Mouse (Mus musculus) lung, adult 2 months (tissue): ENCODE results near the gene Srsf6. TPM values are rescaled to one million over a fixed set of nuclear protein-coding genes. Genes with fewer than 3 reads are reported as not detected.
A peak's percentile ranks its signal among the peaks of the same experiment; 100 is the strongest.

ENCODE experiments used
- DNase-seq: peaks from one replicate; pipeline ENCODE4 v3.0.0; 2022
- H3K4me1 ChIP-seq: fragments of 200-500 bp; 2 replicates; pipeline ENCODE4 v1.6.1; 2011; ENCODE audit warnings: low read length; ENCODE audit not compliant: control insufficient read depth, insufficient read depth
- H3K4me3 ChIP-seq: fragments of 200-500 bp; replicated peaks from 2 replicates; pipeline ENCODE3; 2011; ENCODE audit warnings: low read depth, mild to moderate bottlenecking, control low read depth, low read length; ENCODE audit errors: extremely low read depth
- CTCF ChIP-seq: fragments of 200-500 bp; IDR thresholded peaks from 2 replicates; pipeline ENCODE4 v1.5.1; 2011; ENCODE audit warnings: mild to moderate bottlenecking, low read length, control low read depth; ENCODE audit not compliant: insufficient read depth
- POLR2A ChIP-seq: fragments of 200-500 bp; IDR thresholded peaks from 2 replicates; pipeline ENCODE4 v1.6.1; 2011; ENCODE audit warnings: low read depth, mild to moderate bottlenecking, control low read depth, low read length, borderline replicate concordance; ENCODE audit errors: extremely low read depth
- WGBS: fragments of 180-500 bp; shearing (Covaris S2); methylation state at CpG from one replicate; pipeline ENCODE4 v1.1.7; 2018; 5-methylcytosine and 5-hydroxymethylcytosine counted together
- polyA plus RNA-seq: library from polyadenylated mRNA; depleted of rRNA; stranded (reverse); fragments of >200 nt; gene quantifications from 2 replicates; pipeline ENCODE4 v1.2.3, GENCODE M21; 2012

The Srsf6 gene
- polyA plus RNA-seq, 1 experiment: 75.3 TPM

GRCm38 (mm10) chr2:162950776-162951175 lies 19.4 kb downstream of the Srsf6 start:
- DNase-seq: no peak
- WGBS: 84% methylated on average over 2 of the region's 2 CpGs
- TF ChIP-seq POLR2A (no peak), CTCF (no peak)
- Histone ChIP-seq H3K4me1 (no peaks in the 10 kb centered on the region), H3K4me3 (no peak overlapping the region)

GRCm38 (mm10) chr2:162956843-162957242 lies 25.5 kb downstream of the Srsf6 start:
- no peak for TF ChIP-seq POLR2A
- TF ChIP-seq CTCF: no peak
- WGBS: 88% methylated on average over 2 of the region's 2 CpGs
- H3K4me3 ChIP-seq: no peak overlapping the region
- H3K4me1 ChIP-seq: no peaks in the 10 kb centered on the region
- DNase-seq: no peak

- no peak overlapping the region for H3K4me3 ChIP-seq
- no peaks in the 10 kb centered on the region for H3K4me1 ChIP-seq
- TF ChIP-seq POLR2A: no peak
- TF ChIP-seq CTCF: no peak
- no peak for DNase-seq
- WGBS: 60% methylated on average over 8 of the region's 10 CpGs
These were observed 30.0 kb downstream of the Srsf6 start for GRCm38 (mm10) chr2:162961321-162961720.

GRCm38 (mm10) chr2:162966734-162967133 lies 35.4 kb downstream of the Srsf6 start:
- Histone ChIP-seq H3K4me3 (no peak overlapping the region), H3K4me1 (no peaks in the 10 kb centered on the region)
- no peak for TF ChIP-seq POLR2A
- no peak for TF ChIP-seq CTCF
- 82% methylated on average over 2 of the region's 2 CpGs for WGBS
- no peak for DNase-seq

GRCm38 (mm10) chr2:162968357-162968756 lies 37.0 kb downstream of the Srsf6 start:
- WGBS: 6% methylated on average over 5 of the region's 5 CpGs
- H3K4me1 ChIP-seq: no peaks in the 10 kb centered on the region
- DNase-seq: peak; percentile 50
- H3K4me3 ChIP-seq: no peak overlapping the region
- TF ChIP-seq CTCF (peak; percentile 78), POLR2A (no peak)

- H3K4me3 ChIP-seq: no peak overlapping the region
- 78% methylated on average over 3 of the region's 3 CpGs for WGBS
- no peak for DNase-seq
- peaks cover 3% of the 10 kb centered on the region; the same call in 1 of the 2 replicates for H3K4me1 ChIP-seq
- TF ChIP-seq CTCF: no peak
- no peak for TF ChIP-seq POLR2A
These were observed 37.8 kb downstream of the Srsf6 start for GRCm38 (mm10) chr2:162969101-162969500.

- TF ChIP-seq POLR2A: no peak
- TF ChIP-seq CTCF: no peak
- 83% methylated on average over 6 of the region's 6 CpGs for WGBS
- no peak for DNase-seq
- Histone ChIP-seq H3K4me3 (no peak overlapping the region), H3K4me1 (peaks cover 10% of the 10 kb centered on the region)
These were observed 39.6 kb downstream of the Srsf6 start for GRCm38 (mm10) chr2:162970896-162971295.

GRCm38 (mm10) chr2:162972752-162973151 lies 41.4 kb downstream of the Srsf6 start:
- DNase-seq: no peak
- WGBS: 42% methylated on average over 7 of the region's 7 CpGs
- no peak for TF ChIP-seq CTCF
- TF ChIP-seq POLR2A: no peak
- H3K4me1 ChIP-seq: peaks cover 11% of the 10 kb centered on the region
- H3K4me3 ChIP-seq: no peak overlapping the region

GRCm38 (mm10) chr2:162973206-162973605 lies 41.9 kb downstream of the Srsf6 start:
- WGBS: 61% methylated on average over 5 of the region's 5 CpGs
- Histone ChIP-seq H3K4me3 (no peak overlapping the region), H3K4me1 (peaks cover 11% of the 10 kb centered on the region)
- no peak for DNase-seq
- TF ChIP-seq CTCF (no peak), POLR2A (no peak)

- Histone ChIP-seq H3K4me1 (peaks cover 11% of the 10 kb centered on the region), H3K4me3 (no peak overlapping the region)
- WGBS: 26% methylated on average over 11 of the region's 11 CpGs
- no peak for DNase-seq
- no peak for TF ChIP-seq POLR2A
- TF ChIP-seq CTCF: no peak
These were observed 42.3 kb downstream of the Srsf6 start for GRCm38 (mm10) chr2:162973637-162974036.
